Mouse (Mus musculus) adrenal gland, postnatal 25 days (tissue): ENCODE measurements around the gene Mrpl33. TPM values are rescaled to one million over a fixed set of nuclear protein-coding genes. Genes with fewer than 3 reads are reported as not detected.
"Not testable (repeated sequence)": the region's sequence is repeated elsewhere in the genome, so short reads cannot be mapped to it uniquely, and the experiment has no call there.

Experiments
- DNase-seq: peaks from one replicate; pipeline ENCODE4 v3.0.0; 2021; ENCODE audit warnings: mixed read lengths
- long read RNA-seq: library from polyadenylated mRNA; stranded (forward); transcript quantifications from one replicate; pipeline ENCODE4 v2.0.0, GENCODE M21; 2021
- total RNA-seq: library from RNA; stranded (reverse); gene quantifications from 2 replicates; pipeline ENCODE4 v1.2.3, GENCODE M21; 2021

The Mrpl33 gene
- total RNA-seq = 408 and 439 TPM in 2 replicates
- long read RNA-seq, transcript Mrpl33-203 (2 exons, 2,741 nt) = major isoform, 16 of 150 reads
- long read RNA-seq, partial matches to known transcripts = 6 of 150 reads
- long read RNA-seq, other reads (novel, unspliced or antisense) = 125 of 150 reads

DNA sequence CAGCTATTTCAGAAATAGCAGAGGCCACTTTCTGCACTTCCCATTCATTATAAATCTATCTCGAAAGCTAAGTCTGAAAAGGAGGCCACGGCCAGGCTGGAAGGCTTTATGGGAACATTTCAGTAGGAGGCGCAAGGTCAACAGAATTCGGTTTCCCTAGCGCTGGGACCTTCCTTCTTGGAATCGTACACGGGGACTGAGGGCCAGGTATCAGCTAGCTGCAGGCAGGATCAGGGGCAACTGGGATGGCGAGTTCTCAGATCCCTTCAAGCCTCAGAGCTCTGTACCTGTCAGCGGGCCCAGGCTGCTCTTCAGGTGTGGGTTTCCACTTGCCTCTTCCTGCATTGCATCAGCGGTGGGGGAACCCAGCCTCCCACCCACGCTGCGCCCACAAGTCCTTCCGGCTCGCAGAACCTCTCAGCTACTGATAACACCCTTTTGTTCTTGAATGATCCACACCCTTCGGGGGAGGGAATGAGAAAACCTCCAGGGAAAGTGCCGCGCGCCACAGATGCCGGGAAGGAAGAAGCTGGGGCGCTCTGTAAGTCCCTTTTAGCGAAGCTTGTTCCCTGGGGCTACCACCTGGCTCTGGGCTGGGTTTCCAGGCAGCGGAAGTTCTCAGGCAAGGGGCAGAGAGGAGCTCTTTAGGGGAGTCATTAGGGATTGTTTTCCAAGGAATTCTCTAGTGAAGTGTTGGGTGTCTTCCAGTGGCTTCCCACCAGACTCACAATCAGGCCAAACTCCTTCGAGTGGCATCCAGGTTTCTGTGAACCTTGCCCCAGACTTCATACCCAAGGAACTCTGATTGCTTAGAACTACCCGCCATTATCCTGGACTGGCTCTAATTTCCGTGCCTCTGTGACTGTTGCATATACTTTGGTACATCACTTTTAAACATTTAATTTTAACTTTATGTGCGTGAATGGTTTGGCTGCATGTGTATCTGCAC lies at the start of gene Mrpl33:
TSS of gene Mrpl33 (plus strand) at position 455 of the 949 bp plus-strand sequence.
- peak; percentile 57 for DNase-seq

DNA sequence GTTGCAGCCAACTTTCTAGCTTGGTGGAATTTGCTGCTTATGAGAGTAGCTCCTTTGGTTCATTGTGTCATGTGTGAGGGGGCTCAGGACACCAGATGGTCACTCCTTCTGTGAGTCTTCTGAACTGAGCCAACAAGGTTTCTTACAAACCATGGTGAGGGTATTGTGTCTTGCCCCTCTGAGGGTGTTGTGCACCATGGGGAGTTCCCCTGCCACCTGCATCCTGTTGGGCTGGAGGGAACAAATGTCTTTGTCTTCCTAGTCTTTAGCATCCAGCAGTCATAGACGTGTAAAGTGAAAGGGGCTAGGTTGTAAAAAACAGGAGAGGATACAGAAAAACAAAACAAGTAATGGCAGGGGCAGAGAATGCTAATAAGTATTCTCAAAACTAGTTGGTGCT lies 37.3 kb upstream of the Mrpl33 start:
- DNase-seq = no peak

DNA sequence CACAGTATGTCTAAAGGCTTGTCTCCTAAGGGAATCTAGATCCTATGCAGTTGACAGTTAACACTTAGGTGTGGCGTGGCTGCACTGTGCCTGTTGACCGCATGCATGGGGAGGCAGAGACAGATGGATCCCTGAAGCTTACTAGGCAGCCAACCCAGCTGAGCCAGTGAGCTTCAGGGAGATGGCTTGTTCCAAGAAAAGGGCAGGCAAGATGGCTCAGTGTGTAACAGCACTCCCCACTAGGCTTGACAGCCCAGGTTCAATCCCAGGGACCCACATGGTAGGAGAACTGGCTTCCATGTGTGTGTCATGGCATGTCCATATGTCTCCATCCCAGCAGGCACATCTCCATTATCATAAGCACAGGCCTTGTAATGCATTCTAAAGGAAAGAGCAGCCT lies 36.4 kb upstream of the Mrpl33 start:
- DNase-seq = no peak

DNA sequence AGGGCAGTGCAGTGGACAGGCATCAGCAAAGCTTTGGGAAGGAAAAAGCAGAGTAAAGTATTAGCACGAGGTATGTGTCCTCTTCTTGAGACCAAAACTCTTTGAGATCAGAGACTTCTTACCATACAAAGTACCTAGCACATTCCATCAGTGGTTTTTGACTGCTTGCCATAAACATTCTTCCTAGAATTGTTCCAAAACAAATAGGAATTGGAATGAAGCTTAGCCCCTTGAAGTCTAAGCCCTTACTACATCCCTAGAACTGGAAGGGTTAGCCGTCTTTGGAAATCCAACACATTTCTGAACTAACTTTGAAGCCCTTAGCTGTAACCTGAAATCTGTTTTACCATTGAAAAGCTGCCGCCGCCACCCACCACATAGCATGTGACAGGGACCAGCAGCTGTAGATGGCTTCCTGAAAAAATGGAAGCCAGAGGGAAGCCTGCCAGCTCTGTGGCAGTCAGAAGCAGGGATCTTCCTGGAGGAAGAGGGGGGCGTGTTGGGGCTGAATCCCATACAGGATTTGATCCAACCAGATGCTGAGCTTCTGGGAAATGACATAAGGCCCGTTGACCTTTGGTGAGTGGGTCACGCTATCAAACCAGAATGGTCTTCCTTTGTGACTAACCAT lies 34.6 kb upstream of the Mrpl33 start:
- peak; percentile 26 for DNase-seq

DNA sequence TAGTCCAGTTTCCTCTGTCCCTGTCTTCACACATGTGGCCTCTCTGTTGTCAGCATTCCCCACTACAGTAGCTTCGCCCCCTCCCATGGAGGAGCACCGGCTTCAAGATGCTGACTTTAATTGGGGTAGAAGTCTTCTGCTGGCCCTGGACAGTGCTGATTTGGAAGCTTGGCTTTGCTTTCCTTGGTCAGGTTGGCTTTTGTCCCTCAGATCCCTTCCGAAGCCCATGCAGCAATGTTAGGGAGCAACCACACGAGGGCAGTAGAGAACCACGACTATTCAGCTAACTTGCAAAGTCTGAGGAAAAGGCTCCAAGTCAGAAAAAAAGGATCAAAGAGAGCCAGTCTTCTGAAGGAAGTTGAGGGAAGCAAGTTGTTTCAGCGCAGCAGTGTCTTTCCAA lies 33.2 kb upstream of the Mrpl33 start:
- DNase-seq = peak; percentile 74

DNA sequence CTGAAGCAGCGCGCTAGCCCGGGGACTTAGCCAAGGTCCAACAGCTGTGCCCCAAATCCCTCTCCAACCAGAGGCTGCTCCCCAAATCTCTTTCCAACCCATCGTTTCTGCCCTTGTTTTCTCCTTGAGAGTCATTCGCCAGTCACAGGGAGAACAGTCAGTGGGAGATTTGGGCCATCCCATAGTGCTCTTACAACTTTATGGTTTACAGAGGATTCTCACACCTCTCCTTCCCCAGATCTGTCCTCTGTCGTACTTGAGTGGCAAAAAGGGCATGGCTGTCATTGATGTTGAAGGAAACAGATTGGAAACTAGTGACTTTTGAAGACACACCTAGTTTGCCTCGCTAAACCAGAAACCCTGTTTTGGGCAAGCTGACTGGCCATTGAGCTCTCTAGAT lies 32.8 kb upstream of the Mrpl33 start:
- DNase-seq = no peak

DNA sequence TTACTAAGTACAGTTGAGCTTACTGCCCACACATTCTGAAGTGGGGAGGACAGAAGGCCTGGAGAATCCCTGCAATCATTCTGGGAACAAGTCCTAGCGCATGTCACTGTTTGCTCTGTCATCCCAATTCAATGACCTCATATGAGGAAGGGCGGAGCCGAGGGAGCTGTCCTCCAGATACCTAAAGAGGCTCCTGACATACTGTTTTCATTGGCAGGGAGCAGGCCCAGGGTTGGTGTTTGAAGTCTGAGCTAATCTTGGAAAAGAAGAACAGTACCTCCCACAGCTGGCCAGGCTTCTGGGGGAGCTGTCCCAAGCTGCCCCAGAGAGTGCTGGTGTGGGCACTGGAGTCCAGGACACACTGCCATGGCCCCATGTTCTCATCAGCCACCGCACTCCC lies 31.8 kb upstream of the Mrpl33 start:
- DNase-seq = no peak

DNA sequence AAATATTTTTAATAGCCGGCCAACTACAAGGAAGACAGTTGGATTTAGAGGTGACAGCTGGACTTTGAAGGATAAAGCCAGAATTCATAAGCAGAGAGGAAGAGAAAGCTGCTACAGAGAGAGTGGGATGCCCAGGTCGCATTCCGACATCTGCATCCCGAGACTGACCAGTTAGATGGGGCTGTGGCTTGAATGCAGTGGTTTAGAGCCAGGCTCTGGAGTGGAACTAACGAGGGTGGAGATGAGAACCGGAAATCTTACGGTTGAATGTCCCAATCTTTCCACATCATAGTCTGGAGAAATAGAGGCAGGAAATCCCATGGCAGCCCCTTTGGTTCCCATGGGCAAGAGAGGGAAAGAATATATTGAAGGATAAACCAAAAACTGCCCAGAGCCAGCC lies 30.7 kb upstream of the Mrpl33 start:
- DNase-seq = no peak

DNA sequence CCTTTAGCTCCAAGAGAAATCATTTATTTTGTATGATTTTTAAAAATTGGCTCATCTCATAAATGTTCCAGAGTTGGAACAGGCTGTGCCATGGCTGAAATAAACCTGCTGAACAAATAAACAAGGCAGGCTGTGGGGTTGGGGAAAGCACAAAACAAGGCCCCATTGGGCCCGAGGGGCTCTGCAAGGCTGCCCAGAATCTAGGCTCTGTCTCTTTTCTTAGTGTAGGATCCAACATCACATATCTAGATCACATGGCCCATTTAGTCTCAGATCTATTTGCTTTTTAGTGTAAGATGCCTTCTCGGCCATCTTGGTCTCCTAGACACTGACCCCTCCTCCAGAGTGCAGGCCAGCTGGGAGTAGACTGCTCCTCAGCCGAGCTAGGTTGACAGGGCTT lies 30.3 kb upstream of the Mrpl33 start:
- no peak for DNase-seq

DNA sequence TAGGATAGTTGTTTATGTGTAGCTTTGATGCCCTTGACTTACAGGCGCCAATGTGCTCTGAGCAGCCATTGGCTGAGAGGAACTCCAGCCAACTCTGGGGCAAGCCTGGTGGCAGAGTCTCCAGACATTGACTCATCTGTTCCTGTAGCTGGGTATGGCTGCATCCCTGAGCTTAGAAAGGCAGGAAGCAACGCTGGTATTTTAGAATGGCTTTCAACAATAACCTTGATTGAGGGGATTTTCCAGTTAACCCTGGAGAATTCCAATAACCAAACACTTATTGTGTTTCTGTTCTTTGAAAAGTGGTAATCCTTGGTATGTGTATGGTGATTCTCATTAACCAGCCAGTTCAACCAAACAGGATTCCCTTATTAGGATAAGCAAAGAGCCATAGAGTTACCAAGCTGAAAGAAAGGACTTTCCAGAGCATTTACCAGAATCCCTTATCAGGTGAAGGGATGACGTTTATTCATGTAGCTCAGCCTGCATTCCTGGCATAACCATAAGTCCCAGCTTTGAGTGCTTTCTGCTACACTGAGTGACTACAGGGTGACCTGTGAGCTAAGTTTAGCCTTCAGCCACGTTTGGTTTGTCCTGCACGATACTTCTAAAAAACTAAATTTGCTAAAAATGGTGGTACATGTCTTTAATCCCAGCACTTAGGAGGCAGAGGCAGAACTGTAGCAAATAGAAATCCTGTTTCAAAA lies 28.6 kb upstream of the Mrpl33 start:
- no peak for DNase-seq

DNA sequence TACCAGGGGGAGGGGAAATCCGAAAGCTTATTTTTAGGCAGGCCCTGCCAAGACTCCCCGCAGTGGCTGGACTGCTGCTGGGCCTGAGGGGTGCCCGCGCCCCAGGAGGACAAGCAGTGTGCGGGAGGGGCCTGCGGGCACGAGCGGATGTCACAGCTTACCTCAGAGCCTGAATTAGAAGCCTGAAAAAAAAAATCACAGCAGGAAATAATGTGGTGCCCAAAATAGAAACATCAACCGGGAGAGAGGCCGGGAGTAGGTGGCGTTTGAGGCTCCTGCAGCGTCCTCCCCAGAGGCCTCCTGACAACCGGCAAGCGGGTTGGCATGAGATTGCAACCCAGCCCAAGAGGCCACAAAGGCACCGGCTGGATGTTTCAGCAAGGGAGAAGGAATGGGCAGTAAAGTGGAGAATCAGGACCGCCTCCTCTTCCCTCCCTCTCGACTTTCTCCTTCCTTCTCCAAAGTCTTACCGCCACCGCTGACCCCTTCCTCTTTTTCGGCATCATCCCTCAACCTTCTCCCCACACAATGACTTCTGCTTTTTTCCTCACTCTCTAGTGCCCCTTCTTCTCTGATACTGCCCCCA lies 25.6 kb upstream of the Mrpl33 start:
- DNase-seq = peak; percentile 51

DNA sequence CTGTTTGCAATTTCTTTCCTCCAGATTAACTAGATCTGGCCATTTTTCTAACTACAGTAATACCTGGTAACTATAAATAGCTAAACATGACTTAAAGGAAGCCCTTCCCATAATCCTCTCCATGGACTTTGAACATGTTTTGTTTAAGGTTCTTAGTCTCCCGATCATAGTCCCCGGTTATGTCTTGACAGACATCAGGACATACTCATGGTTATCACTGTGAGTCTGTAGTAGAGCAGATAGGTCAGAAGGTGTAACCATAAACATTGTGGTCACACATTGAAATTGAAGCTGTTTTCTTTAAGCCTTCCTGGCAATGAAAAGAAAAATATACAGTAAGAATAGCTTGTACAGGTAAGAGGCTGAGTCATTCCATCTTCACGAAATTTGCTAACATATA lies 23.0 kb upstream of the Mrpl33 start:
- DNase-seq = no peak

DNA sequence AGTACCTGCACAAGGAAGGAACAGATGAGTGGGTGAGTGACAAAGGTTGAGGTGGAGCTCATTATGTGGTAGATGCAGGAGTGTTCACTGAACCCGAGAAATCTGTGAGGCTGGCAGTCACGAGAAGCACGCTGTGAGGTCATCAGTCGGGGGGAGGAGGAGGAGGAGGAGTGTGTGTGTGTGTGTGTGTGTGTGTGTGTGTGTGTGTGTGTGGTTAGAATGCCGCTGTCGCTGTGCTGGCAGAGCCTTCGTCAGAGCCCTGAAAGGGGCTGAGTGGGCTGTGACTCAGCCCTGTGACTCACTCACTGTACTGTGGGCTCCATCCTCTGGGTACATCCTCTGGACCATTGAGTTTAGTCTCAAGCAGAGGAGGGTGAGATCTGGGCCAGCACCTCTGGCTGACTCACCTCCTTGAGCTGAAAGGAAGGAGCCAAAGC lies 20.2 kb upstream of the Mrpl33 start:
- peak; percentile 80 for DNase-seq

DNA sequence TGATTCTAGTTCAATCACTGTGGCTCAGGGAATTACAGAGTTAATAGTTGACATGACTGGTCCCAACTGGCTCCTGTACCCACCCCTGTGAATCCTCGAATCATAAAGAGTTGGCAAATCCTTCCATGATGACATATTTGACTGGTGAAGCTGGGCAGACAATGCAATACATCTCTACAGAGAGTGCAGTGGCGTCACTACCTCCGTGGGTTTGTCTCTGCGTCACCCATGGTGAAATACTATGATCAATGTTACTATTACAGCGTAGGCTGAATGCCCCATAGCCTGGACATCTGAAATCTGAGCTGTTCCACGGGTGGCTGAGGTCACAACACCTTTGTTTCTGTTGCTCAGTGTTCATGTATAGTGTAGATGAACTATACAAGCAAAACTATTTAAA lies 15.5 kb upstream of the Mrpl33 start:
- no peak for DNase-seq

DNA sequence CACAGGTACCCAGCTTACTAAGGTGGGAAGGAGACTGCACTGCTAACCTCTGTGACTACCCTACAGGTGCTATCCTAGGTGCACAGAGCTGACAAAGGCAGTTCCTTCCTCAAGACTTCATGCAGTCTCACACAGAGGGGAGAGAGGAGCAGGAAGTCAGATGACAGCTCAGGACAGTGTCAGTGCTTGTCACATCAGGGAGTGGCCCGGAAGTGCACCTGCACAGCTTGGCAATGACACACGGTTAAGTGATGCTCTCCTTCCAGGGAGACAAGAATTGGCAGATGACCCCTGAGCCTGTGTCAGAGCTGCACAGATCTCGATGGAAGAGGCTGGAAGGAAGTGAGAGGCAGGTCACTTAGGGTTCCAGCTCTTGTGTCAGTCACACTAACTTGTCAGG lies 14.8 kb upstream of the Mrpl33 start:
- DNase-seq = no peak

DNA sequence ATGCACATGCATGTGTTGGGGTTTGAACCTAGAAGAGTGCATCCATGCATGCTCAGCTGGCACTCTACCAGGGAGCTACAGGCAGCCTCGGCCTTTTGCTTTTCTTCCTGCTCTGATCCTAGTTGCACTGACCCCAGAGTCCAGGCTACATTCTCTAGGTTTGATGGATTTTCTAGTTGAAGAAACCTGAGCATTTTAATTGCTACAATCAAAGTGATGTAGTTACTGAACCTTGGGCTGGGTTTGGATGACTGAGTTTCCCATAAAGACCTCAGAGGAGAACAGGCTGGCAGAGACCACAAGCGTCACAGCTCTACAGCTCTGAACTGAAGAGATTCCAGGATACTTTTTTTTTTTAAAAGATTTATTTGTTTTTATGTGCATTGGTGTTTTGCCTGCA lies 13.5 kb upstream of the Mrpl33 start:
- DNase-seq = no peak

DNA sequence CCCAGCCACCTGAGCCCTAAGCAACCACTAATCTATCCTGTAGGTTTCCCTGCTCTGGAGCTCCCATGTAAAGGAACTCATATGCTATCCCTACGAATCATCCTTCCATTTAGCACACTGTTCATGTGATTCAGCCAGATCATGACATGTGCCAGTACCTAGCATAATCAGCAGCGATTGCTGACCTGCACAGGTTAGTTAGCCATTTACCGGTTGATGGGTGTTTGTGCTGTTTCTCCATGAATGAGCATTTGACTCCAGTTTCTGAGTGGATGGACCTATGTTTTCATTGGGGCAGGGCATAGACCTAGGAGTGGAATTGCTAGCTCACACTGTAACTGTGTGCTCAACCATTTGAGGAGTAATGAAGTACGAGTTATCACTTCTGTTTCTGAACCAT lies 11.2 kb upstream of the Mrpl33 start:
- no peak for DNase-seq

DNA sequence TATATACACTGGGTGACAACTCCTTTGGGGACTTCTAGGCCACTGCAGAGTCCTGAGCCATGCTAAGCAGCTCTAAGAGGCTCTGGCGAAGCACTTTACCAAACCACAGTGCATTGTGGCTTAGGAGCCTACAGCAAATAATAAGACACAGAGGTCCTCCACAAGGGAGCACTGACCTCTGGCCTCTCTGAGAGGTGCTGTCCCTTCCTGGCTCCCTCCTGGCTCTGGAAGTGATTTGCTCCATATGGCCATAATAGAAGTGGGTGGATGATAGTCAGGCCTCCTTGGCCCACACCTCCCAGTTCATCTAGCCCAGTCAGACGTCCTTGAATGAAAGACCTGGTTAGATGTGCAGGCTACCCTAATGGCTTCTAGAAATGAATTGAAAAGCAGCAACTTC lies 8.7 kb upstream of the Mrpl33 start:
- no peak for DNase-seq

DNA sequence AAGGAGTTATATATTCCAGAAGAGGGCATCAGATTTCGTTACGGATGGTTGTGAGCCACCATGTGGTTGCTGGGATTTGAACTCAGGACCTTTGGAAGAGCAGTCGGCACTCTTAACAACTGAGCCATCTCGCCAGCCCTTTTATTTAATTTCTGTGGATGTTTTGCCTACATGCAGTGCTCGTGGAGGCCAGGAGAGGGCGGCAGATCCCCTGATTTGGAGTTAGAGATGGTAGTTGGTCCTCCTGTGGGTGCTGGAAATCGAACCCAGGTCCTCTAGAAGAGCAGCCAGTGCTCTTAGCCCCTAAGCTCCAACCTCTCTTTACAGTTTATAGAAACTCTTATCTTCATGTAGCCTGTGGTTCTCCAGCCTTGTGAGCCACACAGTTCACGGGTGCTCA lies 8.1 kb upstream of the Mrpl33 start:
- not testable (repeated sequence) for DNase-seq

DNA sequence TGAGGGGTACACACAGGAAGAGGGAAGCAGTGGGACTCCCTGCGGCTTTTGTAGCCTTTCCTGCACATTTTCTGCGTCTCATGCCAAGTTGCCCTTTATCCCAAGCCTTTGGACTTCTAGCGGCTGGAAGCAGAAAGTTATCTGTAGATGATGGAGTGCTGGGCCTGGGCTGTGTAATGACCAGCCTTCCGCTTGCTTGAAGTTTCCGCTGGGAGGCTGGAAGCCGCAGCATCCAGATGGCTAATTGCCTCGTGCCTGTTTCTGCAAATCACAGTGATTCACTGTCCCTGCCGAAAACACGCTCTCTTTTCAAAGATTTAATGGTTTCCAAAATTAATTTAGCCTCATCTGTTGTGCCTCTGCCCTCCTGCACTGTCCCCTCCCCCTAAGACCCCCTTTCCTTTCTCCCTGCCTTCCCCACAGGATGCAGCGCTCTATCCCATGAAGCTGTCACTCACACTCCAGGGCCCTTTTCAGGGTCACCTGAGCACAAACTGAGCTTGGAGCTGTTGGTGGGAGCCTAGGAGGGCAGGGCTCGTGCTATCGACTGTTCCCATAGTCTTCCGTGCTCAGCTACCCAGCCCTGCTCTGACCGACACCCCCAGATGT lies 6.9 kb upstream of the Mrpl33 start:
- no peak for DNase-seq

DNA sequence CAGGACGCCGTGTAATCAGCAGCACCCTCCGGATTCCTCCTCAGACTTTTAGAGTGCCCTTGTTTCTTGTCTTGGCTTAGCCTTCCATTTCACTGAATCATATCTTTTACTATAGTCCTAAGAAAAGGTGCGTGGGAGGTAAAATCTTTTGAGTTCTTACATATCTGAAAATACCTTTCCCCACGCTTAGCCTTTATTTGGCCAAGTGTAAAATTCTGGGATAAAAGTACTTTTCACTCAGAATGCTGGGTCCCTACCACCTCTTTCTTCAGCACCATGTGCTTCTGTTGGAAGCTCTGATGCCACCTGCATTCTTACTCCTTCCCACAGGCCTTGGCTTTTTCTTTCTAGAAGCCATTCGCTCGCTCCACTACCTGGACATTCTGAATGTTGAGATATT lies 5.6 kb upstream of the Mrpl33 start:
- DNase-seq = no peak

DNA sequence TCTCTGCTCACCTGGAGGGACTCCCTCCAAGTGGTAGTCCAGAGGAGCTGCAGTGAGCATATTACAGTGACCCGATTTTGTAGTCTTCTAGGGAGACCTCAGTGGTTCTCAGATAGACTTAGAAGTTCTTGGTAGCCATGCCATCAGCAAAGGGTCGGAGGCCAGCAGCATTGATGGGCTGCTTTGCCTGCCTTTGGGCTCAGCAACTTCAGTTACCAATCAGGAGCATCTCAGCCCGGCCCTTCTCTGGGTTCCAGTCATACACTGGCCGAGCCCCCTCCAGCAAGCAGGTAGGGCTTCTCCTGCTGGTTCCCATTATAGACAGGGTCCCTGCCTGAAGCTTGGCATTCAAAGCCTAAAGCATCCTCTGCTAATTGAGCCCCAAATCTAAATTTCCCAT lies 867 bp upstream of the Mrpl33 start:
- no peak for DNase-seq
